Mouse (Mus musculus) lung, embryonic 15.5 days (tissue): ENCODE measurements around the gene Ankrd44. TPM values are rescaled to one million over a fixed set of nuclear protein-coding genes. Genes with fewer than 3 reads are reported as not detected.
A peak's percentile ranks its signal among the peaks of the same experiment; 100 is the strongest.
"Not testable (repeated sequence)": the region's sequence is repeated elsewhere in the genome, so short reads cannot be mapped to it uniquely, and the experiment has no call there.

ENCODE experiments used
- ATAC-seq: fragments of 200-750 bp; cut with Nextera tagmentation; 2 replicates; pipeline ENCODE4 v1.8.0; 2017; ENCODE audit warnings: moderate number of reproducible peaks, borderline replicate concordance; ENCODE audit not compliant: low FRiP score, low TSS enrichment; ENCODE audit errors: extremely low read depth
- H3K27ac ChIP-seq: fragments of 300-500 bp; sonication (generic); 2 replicates; pipeline ENCODE4 v1.5.1; 2015; ENCODE audit warnings: moderate library complexity, mild to moderate bottlenecking, inconsistent platforms
- H3K27me3 ChIP-seq: fragments of 300-500 bp; sonication (generic); 2 replicates; pipeline ENCODE4 v1.6.1; 2015; ENCODE audit warnings: inconsistent platforms
- H3K36me3 ChIP-seq: fragments of 300-500 bp; sonication (generic); 2 replicates; pipeline ENCODE4 v1.6.1; 2015; ENCODE audit warnings: inconsistent platforms
- H3K4me1 ChIP-seq: fragments of 300-500 bp; sonication (generic); 2 replicates; pipeline ENCODE4 v1.6.1; 2015; ENCODE audit warnings: inconsistent platforms
- H3K4me2 ChIP-seq: fragments of 300-500 bp; sonication (generic); 2 replicates; pipeline ENCODE4 v1.6.1; 2015; ENCODE audit warnings: inconsistent platforms, mild to moderate bottlenecking, moderate library complexity
- H3K4me3 ChIP-seq: fragments of 300-500 bp; sonication (generic); 2 replicates; pipeline ENCODE4 v1.5.1; 2015; ENCODE audit warnings: mild to moderate bottlenecking, inconsistent platforms
- H3K9ac ChIP-seq: fragments of 300-500 bp; sonication (generic); 2 replicates; pipeline ENCODE4 v1.6.1; 2015; ENCODE audit warnings: inconsistent platforms
- H3K9me3 ChIP-seq: fragments of 300-500 bp; sonication (generic); 2 replicates; pipeline ENCODE4 v1.6.1; 2016; ENCODE audit warnings: inconsistent platforms
- WGBS: fragments of 180-500 bp; shearing (Covaris S2); methylation state at CpG from one replicate; pipeline ENCODE4 v1.1.7; 2015; 5-methylcytosine and 5-hydroxymethylcytosine counted together
- polyA plus RNA-seq: library from polyadenylated mRNA; unstranded; fragments of >200 nt; fragmentation: Nextera tagmentation; extraction: Ambion mirVana; gene quantifications from 2 replicates; pipeline ENCODE4 v1.2.1, GENCODE M21; 2015

Ankrd44 gene
- polyA plus RNA-seq: 16.6 and 18.0 TPM in 2 replicates

DNA sequence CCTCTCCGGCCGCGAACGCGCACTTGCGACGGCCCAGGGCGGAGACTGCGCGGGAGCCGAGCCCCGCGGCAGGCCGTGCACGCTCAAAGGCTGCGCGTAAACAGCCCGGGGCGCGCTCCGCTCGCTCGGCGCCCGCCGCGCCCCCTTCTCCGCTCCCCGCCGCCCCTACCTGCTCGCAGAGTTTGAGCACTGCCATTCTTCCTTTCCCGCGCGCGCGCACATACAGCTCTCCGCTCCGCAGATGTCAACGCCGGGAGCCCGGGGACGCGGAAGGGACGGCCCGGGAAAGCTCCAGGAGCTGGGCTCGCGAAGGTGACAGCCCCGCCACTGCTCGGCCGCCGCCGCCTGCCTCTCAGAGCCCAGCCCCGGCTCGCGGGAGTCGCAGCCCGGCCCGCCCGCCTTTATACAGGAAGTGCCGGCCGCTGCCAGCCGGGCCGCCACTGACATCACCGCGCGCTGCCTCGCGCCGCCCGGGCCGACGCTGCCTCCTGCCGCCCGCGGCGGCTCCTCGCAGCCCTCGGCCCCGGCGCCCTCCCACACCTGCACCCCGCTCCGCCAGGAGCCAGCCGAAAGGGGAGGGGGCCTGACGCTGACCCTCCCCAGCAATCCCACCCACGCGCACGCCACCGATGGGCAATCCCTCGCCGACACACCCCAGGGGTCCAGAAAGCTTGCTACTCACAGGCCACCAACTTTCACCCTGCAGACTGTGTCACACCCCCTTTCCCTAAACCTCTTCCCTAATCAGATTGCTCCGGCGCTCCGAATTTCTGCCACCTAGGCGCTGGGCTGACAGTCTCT, at the start of gene Ankrd44:
Ankrd44 (minus strand) TSS at position 417 of the 801 bp plus-strand sequence.
- peak; percentile 91 for ATAC-seq
- Histone ChIP-seq H3K4me2 (peak within 1 kb of the TSS; percentile 98), H3K4me1 (peaks cover 41% of the 10 kb centered on the region), H3K27me3 (no peaks in the 10 kb centered on the region), H3K9ac (peak within 1 kb of the TSS; percentile 93), H3K36me3 (no peaks in the 10 kb centered on the region), H3K27ac (peak within 1 kb of the TSS; percentile 85), H3K9me3 (no peaks in the 10 kb centered on the region), H3K4me3 (peak within 1 kb of the TSS; percentile 72)
- WGBS: under 1% methylated on average over 79 of the region's 94 CpGs

DNA sequence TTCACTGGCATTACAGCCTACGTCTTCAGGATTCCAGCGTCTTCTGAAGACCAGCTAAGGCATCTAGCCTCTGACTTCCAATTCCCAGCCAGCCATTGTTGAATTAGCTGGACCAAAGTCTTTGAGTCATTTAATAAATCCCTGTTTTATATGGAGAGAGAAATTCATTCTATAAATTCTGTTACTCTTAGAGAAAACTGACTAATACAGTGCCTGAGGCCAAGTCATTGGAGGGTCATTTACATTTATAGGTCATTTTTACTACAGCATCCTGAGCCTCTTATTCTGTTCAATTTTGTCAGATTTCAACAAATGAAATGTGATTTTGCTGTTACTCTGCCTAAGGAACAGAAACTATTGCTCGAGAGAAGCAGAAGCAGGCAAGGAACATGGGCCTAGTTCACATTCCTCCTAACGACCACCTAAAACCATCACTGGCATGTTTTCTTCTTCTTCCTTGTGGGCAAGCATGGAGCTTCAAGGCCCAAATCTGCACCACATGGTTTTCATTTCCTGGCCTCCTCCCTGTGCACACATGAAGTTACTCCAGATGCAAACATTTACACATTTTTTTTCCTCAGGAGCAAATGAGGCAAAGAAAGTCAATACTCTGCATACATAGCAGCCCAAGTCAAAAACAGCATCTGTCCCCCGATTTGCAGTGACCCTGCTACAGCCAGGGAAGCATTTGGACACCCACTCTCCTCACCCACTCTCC, 45.7 kb upstream of the Ankrd44 start:
- Histone ChIP-seq H3K4me2 (no peak overlapping the region), H3K4me1 (no peaks in the 10 kb centered on the region), H3K9me3 (no peaks in the 10 kb centered on the region), H3K27ac (no peak overlapping the region), H3K36me3 (no peaks in the 10 kb centered on the region), H3K4me3 (no peak overlapping the region), H3K27me3 (no peaks in the 10 kb centered on the region), H3K9ac (no peak overlapping the region)
- no peak for ATAC-seq
- 82% methylated on average over 5 of the region's 5 CpGs for WGBS

DNA sequence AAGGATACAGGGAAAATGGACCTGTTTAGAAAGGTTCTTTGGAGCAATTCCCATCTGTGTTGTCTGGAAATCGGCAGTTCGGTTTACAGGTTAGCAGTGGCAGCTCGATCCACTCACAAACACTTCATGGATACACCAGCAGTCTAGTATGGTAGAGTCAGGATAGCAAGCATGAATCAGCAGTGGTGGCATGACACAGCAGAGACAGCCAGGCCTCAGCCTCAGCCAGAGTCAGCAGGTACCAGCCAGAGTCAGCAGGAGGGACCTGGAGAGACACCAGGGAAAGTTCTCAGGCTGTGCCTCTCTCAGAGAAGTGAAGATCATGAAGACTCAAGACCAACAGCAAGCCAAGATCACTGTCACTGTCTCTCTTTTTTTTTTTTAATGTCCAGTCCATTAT, 40.7 kb upstream of the Ankrd44 start:
- H3K9ac ChIP-seq: no peak overlapping the region
- no peaks in the 10 kb centered on the region for H3K27me3 ChIP-seq
- no peaks in the 10 kb centered on the region for H3K4me1 ChIP-seq
- no peaks in the 10 kb centered on the region for H3K9me3 ChIP-seq
- no peaks in the 10 kb centered on the region for H3K36me3 ChIP-seq
- 80% methylated on average over 3 of the region's 3 CpGs for WGBS
- ATAC-seq: no peak
- H3K27ac ChIP-seq: no peak overlapping the region
- no peak overlapping the region for H3K4me3 ChIP-seq
- no peak overlapping the region for H3K4me2 ChIP-seq

DNA sequence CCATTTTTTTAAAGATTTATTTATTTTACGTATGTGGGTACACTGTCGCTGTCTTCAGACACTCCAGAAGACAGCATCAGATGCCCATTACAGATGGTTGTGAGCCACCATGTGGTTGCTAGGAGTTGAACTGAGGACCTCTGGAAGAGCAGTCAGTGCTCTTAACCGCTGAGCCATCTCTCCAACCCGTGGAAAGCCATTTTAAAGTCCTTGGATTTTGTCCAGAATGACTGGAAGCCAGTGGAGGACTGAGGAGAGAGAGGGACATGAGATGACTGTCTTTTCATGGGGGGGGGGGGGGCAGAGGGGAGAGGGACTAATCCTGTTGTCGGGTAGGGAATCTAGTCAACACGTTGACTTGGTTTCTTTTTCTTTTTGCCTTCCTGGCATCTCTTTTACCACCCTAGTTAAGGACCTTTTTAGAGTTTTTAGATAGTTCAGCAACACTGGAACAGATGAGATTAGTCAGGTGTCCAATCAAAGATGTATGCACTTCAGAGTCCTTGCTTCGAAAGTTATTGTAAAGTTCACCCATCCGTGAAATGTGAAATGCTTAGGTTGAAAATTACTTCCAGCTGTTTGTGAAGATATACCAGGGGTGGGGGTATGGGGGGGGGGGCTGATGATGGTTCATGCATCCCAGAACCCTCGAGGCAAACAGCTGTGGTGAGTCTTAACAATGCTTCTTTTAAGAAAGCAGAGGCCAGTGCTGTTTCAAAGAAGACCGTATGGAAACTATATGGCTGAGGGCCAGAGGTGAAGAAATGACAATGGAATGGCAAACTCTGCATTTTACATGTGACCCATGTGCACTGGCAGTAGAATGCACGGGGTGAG, 39.2 kb upstream of the Ankrd44 start:
- Histone ChIP-seq H3K27me3 (no peaks in the 10 kb centered on the region), H3K4me1 (no peaks in the 10 kb centered on the region), H3K9ac (no peak overlapping the region), H3K4me3 (no peak overlapping the region), H3K4me2 (no peak overlapping the region), H3K27ac (no peak overlapping the region), H3K36me3 (no peaks in the 10 kb centered on the region), H3K9me3 (no peaks in the 10 kb centered on the region)
- WGBS: 63% methylated on average over 11 of the region's 11 CpGs
- 0 out of 2 replicates have a peak, but pooled peaks have one; percentile 14 for ATAC-seq

DNA sequence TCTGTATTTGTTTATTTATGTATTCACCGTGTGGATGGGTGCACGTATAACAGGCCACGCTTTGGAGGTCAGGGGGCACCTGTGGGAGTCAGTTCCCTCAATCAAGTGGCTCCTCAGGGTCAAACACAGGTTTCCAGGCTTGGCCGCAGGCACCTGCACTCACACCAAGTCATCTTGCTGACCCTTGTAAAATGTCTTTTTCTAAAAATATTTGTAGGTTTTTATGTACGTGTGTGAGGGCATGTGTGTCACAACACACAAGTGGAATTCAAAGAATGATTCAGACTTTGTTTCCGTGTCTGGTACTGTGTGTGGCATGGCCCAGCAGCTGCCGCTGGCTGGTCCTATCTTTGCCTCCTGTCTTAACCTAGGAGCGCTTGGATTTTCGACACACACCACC, 35.5 kb upstream of the Ankrd44 start:
- Histone ChIP-seq H3K36me3 (no peaks in the 10 kb centered on the region), H3K9ac (no peak overlapping the region), H3K27ac (no peak overlapping the region), H3K4me1 (no peaks in the 10 kb centered on the region), H3K4me2 (no peak overlapping the region), H3K4me3 (no peak overlapping the region), H3K27me3 (no peaks in the 10 kb centered on the region), H3K9me3 (no peaks in the 10 kb centered on the region)
- ATAC-seq: no peak
- 66% methylated on average over 9 of the region's 9 CpGs for WGBS

DNA sequence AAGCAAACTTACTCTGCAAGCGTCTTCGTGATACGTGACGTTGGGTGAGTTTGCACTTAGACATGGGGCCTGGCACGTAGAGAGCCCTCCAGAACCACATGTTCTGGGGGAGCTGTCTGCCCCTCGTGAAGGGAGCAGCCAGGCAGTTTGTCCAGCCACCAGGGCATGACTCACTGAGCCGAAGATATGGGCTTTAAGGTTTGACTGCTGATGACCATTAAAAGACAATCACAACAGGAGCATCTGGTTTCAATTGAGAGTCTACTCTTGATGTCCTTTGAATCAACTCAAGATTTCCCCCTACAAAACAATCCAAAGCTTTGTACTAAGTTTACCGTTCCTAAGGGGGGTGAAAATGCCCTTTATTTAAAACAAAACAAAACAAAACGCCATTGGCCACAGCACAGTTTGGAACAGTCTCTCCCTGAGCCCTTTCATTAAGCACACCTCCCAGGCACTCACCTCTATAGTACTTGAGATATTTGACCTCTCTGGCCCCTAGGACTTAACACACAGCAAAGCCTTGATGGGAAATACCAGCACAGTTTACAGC, 34.5 kb upstream of the Ankrd44 start:
- no peak for ATAC-seq
- H3K4me3 ChIP-seq: no peak overlapping the region
- no peak overlapping the region for H3K9ac ChIP-seq
- no peaks in the 10 kb centered on the region for H3K36me3 ChIP-seq
- H3K4me1 ChIP-seq: no peaks in the 10 kb centered on the region
- H3K9me3 ChIP-seq: no peaks in the 10 kb centered on the region
- H3K4me2 ChIP-seq: no peak overlapping the region
- WGBS: 57% methylated on average over 9 of the region's 9 CpGs
- H3K27ac ChIP-seq: no peak overlapping the region
- H3K27me3 ChIP-seq: no peaks in the 10 kb centered on the region

DNA sequence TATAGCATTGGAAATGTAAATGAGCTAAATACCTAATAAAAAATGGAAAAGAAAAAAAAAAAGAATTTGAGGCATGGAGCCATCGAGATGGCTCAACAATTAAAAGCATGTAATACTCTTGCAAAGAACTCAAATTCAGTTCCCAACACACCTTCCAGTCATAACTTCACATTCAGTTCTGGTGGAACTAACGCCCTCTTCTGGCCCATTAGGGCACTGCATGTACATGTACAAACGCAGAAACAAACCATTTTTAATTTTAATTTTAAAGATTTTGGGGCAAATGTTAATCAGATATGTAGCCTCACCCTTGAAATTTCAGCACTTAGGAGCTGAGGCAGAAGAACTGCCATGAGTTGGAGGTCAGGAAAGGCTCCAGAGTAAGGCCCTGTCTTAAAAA, 32.3 kb upstream of the Ankrd44 start:
- Histone ChIP-seq H3K9me3 (no peaks in the 10 kb centered on the region), H3K27me3 (no peaks in the 10 kb centered on the region), H3K4me2 (no peak overlapping the region), H3K9ac (no peak overlapping the region), H3K4me3 (no peak overlapping the region), H3K4me1 (no peaks in the 10 kb centered on the region), H3K27ac (no peak overlapping the region), H3K36me3 (no peaks in the 10 kb centered on the region)
- 63% methylated on average over 3 of the region's 3 CpGs for WGBS
- ATAC-seq: no peak

DNA sequence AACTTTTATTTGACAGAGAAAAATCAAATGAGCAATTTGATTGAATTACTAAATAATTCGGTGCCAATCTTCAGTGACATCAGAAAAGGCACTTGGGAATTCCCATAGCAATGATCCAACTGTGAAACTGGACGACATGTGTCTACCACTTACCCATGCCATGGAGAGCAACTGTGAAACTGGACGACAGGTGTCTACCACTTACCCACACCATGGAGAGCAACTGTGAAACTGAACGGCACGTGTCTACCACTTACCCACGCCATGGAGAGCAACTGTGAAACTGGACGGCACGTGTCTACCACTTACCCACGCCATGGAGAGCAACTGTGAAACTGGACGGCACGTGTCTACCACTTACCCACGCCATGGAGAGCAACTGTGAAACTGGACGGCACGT, 30.8 kb upstream of the Ankrd44 start:
- H3K4me3 ChIP-seq, H3K4me2 ChIP-seq, H3K4me1 ChIP-seq, H3K36me3 ChIP-seq, H3K27ac ChIP-seq, H3K9me3 ChIP-seq, ATAC-seq, H3K9ac ChIP-seq, H3K27me3 ChIP-seq: not testable (repeated sequence)
- WGBS: 92% methylated on average over 14 of the region's 14 CpGs

DNA sequence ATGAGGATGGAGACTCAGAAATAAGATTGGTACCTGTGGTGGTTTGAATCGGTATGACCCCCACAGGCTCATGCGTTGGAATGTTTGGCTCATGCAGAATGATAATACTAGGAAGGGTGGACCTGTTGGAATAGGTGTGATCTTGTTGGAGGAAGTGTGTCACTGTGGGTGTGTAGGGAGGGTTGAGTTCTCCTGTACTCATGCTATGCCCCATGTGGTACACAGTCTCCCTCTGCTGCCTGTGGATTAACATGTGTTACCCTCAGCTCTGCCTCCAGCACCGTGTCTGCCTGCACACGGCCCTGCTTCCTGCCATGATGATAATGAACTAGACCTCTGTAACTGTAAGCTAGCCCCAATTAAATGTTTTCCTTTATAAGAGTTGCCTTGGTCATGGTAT, 28.7 kb upstream of the Ankrd44 start:
- Histone ChIP-seq H3K9me3 (no peaks in the 10 kb centered on the region), H3K9ac (no peak overlapping the region), H3K4me1 (no peaks in the 10 kb centered on the region), H3K27me3 (no peaks in the 10 kb centered on the region), H3K36me3 (no peaks in the 10 kb centered on the region), H3K4me2 (no peak overlapping the region), H3K4me3 (no peak overlapping the region), H3K27ac (no peak overlapping the region)
- ATAC-seq: no peak
- 76% methylated on average over 4 of the region's 4 CpGs for WGBS

DNA sequence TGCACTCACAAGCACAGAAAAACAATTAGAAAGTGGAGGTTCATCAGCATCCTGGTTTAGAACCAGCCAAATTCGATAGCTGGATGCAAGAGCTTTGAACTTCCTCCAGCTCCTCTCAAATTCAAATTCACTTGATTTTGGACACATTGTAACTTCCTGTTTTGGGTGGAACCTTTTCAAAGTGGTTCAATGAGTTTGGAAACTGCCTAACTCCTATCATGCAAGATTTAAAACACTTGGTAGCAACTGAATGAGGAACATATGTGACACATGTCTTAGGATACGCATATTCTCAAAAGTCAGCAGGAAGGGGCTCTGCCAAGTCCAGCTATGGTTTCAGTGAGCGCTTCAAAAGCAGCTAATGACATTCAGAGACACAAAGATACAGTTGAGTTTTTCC, 18.5 kb upstream of the Ankrd44 start:
- Histone ChIP-seq H3K4me1 (no peaks in the 10 kb centered on the region), H3K27me3 (no peaks in the 10 kb centered on the region), H3K4me3 (no peak overlapping the region), H3K27ac (no peak overlapping the region), H3K36me3 (no peaks in the 10 kb centered on the region), H3K9ac (no peak overlapping the region), H3K9me3 (no peaks in the 10 kb centered on the region), H3K4me2 (no peak overlapping the region)
- WGBS: 65% methylated on average over 3 of the region's 3 CpGs
- ATAC-seq: no peak

DNA sequence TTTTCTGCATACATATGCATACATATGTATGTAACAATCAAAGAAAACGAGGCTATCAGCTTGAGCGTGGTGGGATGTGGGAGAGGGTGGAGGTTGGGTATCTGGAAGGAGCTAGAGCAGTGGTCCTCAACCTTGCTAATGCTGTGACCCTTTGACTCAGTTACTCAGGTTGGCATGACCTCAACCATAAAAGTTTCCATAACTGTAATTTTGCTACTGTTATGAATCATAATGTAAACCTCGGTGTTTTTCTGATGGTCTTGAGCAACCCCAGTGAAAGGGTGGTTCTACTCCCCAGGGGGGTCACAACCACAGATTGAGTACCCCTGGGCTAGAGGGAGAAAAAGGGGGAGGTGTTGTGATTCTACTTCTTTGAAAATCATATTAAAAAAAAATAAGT, 9.3 kb upstream of the Ankrd44 start:
- ATAC-seq: no peak
- 81% methylated on average over 3 of the region's 3 CpGs for WGBS

More for the DNA sequence above, 9.3 kb upstream of the Ankrd44 start:
- H3K9ac ChIP-seq: no peak overlapping the region
- H3K4me3 ChIP-seq: no peak overlapping the region
- no peak overlapping the region for H3K27ac ChIP-seq
- no peaks in the 10 kb centered on the region for H3K36me3 ChIP-seq
- H3K9me3 ChIP-seq: no peaks in the 10 kb centered on the region
- H3K4me2 ChIP-seq: no peak overlapping the region
- no peaks in the 10 kb centered on the region for H3K4me1 ChIP-seq
- no peaks in the 10 kb centered on the region for H3K27me3 ChIP-seq
